Mouse (Mus musculus): ENCODE measurements around the gene Sun5.
A peak's percentile ranks its signal among the peaks of the same experiment; 100 is the strongest.
"Not testable (repeated sequence)": the region's sequence is repeated elsewhere in the genome, so short reads cannot be mapped to it uniquely, and the experiment has no call there.

Sun5 gene

DNA sequence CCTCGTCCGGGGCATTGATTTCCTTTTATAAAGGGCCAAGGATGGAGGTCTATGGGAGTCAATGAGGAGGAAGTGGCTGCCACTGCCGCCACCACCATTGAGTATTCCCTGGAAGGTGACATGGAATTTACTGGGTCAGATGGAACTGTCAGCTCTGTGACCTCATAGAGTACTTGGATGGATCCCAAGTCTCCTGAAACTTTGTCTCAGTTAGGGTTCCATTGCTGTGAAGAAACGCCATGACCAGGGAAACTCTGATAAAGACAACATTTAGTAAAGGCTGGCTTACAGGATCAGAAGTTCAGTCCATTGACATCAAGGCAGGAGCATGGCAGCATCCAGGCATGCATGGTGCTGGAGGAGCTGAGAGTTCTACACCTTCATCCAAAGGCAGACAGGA, at the start of gene Sun5:
Gene Sun5 (minus strand): TSS at position 101 of the 400 bp plus-strand sequence.
- DNase-seq: no peak

DNA sequence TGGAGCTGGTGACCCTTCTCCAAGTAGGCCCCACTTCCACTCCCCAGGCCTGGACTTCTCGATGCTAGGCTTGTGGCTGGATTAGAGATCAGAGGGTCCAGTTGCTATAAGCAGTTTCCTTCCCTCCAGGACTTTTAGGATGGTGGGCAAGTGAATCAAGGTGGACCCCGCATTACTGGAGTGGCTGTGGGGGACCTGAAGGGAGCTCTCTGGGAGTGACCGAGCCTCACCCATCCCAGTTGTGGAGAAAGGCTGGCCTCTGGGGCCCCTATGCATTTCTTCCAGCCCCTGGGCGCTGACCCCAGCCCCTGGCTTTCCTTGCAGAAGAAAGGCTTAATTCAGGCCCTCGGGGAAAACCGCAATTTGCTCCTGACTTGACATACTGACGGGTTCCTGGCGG, 47.0 kb upstream of the Sun5 start, which contains the start of gene Bpifb3:
Gene Bpifb3 (plus strand): TSS at position 301 of the 400 bp plus-strand sequence.
- DNase-seq: no peak

DNA sequence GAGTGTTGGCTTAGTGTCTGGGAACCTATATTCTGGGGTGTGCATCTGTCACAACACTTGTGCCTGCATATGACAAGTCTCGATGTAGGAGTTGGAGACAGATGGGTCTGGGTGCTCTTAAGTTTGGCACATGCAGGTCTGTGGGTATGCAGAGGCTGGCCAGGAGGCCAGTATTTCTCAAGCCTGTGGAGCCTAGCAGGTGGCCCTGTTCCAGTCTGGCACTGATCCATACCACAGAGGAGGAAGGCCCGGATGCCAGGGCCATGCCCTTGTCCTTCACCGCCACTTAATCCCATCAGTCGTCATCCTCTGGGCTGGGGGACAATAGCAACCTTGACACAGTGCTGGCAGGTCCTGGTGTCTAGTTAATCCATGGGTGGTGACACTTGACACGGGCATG, 43.3 kb upstream of the Sun5 start:
- DNase-seq: no peak

DNA sequence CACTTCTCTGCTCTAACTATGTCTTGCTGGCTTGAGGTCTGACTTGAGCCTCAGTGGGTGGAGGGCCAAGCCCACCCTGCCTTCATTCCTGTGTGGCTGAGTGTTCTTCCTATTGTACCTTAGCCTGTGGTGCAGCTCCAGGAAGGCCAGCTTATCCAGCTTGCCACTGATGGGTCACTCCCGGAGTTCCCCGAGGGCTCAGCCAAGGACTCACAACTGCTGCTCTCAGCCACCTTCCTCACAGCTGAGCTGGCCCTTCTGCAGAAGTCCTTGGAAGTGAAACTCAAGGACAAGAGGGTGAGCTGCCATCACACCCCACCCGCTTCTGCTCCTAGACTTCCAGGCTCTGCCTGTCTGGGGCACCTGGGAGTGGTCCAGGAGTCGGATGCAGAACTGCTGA, 35.7 kb upstream of the Sun5 start:
- DNase-seq: no peak

DNA sequence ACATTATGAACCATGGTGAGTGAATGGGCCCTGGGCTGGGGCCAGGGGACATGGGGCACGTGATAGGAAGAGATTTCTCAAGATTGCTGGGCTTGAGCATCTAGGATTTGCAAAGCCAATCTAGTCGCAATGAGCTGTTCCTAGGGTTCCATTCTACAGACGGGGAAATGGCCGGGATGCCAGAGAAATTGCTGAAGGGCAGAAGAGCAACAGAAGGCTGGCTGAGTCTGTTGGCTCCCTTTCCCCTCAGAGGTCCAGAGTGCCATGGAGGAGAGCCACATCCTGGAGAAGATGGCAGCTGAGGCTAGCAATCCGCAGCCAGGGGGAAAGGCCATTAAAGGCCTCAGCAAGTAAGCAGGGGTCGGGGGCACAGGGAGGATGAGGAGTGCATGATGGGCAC, 31.8 kb upstream of the Sun5 start:
- DNase-seq: no peak

DNA sequence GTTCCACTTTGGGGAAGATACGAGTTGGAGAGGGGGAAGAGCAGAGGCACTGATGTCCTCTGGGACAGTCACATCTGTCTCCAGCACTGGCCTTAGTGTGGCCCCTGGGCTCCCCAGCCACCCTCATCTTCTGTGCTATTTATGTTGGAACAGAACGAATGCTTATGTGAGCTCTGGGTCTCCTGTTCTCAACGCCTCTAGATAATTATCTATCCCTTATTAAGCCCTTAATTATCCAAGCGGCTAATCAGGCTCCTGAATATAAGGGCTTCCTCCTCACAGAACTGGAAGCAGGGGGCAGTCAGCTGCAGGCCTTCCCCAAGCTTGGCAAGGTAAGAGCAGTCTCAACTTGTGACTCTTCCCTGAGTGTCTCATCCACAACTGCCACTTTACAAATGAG, 29.2 kb upstream of the Sun5 start, which contains the start of gene Bpifb6:
Gene Bpifb6 (plus strand): TSS at position 301 of the 400 bp plus-strand sequence.
- DNase-seq: no peak

DNA sequence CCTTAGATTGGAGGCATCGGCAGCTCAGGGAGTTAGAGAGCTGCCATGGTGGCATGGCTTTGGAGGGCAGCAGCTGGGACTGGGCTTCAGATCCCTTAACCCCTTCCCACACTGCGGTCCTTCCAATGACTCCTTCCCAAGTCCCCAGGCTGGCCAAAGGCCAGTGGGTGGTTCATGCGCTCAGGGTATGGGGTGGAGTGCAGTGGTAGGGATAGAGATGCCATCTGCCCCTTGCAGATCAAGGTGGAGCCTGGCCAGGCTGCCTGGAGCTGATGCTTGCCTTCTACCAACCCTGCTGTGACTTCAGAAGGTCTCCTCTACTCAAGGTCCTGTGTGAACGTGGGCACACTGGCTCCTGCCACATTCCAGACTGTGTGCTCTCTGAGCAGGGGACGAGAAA, 28.2 kb upstream of the Sun5 start:
- no peak for DNase-seq

DNA sequence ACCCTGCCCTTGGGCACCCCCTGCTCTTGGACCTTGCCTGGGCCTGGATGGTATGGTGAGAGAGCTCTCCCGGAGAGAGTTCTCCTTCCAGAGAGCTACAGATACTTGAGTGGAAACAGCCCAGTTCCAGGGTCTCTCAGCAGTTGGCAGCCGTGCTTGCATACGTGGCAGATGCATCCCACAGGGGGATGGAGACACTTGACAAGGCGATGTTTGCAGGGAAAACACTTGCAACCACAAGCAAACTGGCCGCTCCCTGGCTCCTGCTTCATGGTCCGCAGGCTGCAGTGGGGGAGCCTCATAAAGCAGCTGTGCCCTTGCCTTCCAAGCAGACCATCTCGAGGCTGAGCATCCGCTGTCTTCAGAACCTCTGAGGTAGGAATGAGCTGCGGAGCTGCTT, 3.9 kb upstream of the Sun5 start, which contains the start of gene Bpifb2:
Gene Bpifb2 (plus strand): TSS at position 301 of the 400 bp plus-strand sequence.
- DNase-seq: no peak

DNA sequence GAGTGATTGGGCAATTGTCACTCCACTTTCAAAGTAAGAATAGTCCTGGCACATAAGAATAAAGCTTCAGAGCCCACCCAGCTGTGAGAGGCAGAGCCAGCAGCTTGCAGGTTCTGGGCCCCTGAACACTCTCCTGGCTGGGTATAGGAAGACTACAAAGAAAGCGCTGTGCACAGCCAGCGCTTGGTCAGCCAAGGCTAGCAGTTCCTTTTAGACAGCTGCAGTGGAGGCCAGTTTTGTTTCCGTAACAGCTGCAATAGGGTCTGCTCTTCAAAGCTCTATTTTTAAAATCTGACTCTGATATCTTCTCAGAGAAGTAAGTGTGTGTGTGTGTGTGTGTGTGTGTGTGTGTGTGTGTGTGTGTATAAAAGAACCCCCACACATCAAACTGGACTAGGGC, 8.9 kb downstream of the Sun5 start:
- DNase-seq: no peak

DNA sequence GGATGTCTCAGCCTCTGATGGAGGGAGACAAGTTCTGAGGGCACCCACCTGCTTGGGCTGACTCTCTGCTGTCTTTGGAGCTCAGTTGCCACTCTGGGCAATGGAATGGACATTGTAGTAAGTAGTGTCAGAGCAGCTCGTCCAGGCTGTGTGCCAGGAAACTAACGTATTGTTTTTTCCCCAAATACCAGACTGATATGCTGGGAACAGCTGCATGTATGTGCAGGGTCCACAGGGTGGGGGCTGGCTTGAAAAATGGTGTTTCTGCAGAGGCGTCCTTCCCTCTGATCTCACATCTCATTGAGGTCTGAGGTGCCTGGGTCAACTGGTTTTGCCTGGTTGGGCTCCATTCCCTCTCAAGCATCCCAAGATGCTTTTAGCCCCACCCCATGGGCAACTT, 10.2 kb downstream of the Sun5 start:
- DNase-seq: no peak

DNA sequence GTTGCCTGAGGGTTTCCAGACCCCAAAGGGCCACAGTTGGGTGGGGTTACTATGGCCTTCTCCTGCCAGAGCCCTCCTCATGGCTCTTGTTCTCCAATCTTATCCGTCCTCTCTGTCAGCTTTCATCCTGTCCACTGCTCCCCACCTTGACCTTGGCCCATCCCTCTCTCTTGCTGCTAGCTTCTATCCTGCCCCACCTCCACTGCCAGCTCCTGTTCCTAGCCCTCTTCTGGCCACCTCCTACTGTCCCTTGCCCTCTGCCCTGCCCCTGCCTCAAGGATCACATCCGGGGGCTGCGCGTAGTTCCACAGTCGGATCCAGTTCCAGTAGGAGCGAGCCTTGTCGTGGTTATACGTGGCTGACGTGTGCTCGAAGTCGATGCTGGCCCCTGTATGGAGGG, 10.6 kb downstream of the Sun5 start:
- no peak for DNase-seq

DNA sequence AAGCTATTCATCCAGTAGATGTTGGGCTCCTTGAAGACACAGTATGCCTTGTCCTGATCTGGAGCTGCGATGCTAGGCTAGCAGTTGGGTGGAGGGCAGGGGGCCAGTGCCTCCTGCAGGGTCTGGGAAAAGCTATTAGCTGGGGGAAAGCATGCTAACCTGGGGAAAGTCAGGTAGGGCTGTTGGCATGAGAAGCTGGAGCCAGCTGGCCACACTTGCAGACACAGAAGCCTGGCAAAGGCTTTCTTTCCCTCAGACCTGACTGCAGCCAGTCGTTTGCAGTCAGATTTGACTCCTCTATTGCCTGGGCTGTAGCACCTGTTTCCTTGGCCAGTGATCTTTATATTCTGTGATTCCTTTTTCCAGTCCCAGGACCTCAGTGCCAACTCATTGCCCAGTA, 11.3 kb downstream of the Sun5 start:
- no peak for DNase-seq

DNA sequence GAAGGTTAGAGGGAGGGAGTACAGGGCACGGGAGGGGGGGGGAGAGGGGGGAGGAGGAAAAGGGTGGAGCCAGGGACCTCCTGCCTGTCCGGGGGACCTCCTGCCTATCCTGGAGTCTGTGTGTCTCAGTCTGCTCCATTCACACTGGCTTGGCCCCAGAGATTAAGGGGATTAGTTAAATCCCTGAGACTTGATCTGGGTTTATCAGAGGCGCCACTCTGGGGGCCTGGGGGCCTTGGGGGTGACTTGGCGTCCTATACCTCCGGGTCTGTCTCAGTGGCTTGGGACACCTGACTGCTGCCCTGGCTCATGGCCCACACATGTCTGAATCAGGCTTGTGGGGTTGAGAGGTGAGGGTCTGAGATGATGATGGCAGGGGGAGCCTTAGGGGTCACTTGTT, 17.3 kb downstream of the Sun5 start:
- no peak for DNase-seq

DNA sequence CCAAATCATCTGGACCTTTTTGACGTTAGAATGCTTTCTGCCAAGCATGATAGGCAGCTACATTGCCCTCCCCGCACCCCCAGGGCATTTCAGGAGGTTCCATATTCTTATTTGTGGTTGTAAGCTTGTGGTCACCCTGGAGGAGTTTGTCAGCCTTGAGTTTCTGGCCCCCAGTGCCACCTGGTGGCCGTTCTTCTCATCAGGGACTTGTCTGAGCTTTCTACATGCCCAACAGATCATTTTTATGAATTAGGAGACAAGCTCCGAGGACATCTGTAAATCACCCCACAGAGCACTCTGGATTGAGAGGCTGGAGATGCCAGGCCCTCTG, 19.9 kb downstream of the Sun5 start:
- peak; percentile 85 for DNase-seq

DNA sequence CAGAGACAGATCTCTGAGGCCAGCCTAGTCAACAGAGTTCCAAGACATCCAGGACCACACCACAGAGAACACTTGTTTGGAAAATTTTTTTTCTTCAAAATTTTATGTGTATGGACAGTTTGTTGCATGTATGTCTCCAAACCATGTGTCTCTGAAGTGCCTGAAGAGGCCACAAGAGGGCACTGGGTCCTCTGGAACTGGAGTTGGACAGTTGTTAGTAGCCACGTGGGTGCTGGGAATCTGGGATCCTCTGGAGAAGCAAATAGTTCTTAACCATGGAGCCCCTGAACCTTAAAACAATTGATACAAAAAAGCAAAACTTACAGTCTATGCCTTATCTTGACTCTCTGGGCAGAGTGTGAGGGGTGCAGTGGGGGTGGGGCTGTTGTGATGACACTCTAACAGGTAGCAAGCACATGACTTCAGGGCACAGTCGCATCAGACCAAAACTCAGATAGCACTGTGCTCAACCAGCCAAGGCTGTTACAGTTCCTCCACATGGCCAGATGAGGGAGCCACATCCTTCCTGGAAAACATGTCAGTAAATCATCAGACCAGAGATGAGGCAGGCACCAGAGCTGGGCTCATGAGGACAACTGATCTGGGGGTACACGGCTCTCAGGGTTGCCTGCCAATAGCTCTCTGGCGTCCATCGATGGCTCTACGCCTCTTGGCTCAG, 20.4 kb downstream of the Sun5 start:
- DNase-seq: no peak

DNA sequence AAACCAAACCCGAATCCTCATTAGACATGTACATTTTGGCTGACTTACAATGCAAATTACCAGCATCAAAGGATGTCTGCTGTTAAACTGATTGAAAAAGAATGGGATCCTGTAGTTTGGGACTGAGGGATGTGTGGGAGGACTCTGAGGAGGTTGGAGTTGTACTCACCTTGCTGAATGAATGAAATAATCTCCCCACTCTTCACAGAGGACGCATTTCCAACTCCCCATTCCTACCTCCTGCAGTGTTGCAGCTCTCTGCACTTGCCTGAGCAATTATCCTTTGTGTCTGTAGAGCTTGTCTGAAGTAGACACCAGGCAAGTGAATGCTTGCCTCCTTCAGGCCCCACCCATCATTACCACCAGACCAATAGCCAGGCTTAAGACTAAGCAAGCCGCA, 22.5 kb downstream of the Sun5 start:
- DNase-seq: no peak

DNA sequence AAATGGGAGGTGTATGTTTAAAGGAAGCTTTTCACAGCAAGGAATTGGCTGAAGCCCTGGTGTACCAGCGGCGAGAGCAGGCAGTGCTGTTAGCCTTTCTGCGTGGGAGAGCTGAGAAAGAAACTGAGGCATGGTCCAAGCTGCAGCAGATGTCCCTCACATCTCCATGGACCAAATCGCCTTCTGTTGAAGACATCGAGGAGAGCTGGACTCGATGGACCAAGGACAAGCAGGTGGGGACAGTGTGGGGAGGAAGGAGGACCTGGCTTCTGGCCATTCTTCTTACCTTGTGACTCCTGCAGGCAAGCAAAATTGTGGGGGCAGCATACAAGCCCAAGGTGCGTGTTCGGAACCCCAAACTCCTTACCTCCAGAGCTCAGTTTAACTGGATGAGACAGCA, 28.0 kb downstream of the Sun5 start:
- DNase-seq: no peak

DNA sequence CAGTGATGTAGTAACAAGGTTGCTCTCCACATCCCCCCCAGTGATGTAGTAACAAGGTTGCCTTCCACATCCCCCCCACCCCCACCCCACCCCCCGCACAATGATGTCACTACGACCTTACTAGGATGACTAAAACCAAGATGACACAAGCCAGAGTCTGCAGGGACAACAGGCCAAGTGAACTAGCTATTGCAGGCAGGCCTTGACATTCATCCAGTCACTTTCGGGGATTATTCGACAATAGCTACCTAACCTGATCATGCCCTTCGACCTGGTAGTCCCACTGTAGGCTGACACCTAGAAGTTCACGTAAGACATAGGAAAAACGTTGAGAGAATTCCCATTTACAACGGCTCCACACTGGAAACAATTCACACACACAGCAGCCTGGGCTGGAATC, 37.6 kb downstream of the Sun5 start:
- no peak for DNase-seq

DNA sequence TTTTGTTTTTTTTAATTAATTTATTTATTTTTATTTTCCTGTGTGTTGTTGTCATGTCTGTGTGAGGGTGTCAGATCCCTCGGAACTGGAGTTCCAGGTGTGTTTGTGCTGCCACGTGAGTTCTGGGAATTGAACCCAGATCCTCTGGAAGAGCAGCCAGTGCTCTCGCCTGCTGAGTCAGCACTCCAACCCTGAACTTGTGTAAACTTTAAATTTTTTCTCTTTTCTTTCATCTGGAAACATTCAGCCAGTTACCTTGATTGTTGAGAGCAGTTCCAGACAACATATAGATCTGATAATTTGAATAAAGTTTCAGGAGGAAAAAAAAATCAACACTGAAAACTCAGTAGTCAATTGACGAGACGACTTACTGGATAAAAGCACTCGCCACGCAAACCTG, 42.2 kb downstream of the Sun5 start:
- DNase-seq: no peak

DNA sequence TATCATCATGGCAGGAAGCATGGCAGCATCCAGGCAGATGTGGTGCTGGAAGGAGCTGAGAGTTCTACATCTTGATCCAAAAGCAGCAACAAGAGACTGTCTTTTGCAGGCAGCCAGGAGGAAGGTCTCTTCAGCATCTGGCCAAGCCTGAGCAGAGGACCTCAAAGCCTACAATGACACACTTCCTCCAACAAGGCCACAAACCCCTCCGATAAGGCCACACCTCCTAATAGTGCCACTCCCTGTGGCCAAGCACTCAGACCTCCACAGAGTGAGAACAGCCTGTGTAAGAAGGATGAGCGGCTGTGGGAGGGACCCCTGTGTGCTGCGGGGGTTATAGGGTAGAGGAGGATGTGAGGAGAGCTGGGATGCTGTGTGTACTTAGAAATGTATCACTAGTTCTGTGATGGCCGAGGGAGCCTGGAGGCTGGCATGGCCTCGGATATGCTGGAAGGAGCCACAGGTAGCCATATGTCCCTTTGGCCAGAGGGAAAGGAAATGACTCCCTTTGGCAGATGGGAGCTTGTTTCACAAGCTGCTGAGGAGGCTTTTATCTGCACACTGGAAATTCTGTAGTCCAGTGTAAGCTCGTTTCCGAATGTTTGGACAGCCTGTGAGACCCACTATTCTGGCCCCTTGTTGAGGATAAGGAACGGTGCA, 43.6 kb downstream of the Sun5 start:
- no peak for DNase-seq

DNA sequence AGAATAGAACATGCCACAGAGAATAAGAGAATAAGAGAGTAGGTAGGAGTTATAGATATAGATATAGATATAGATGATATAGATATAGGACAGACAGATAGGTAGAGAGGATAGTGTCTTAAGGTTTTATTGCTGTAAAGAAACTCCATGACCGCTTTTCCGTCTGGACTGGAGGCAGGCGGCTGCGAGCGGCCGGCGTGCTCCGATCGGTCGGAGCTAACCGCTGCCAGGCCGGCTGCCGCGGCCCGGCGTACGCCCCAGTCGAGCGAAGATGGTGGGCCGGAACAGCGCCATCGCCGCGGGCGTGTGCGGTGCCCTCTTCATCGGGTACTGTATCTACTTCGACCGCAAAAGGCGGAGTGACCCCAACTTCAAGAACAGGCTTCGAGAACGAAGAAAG, 45.0 kb downstream of the Sun5 start:
- not testable (repeated sequence) for DNase-seq

DNA sequence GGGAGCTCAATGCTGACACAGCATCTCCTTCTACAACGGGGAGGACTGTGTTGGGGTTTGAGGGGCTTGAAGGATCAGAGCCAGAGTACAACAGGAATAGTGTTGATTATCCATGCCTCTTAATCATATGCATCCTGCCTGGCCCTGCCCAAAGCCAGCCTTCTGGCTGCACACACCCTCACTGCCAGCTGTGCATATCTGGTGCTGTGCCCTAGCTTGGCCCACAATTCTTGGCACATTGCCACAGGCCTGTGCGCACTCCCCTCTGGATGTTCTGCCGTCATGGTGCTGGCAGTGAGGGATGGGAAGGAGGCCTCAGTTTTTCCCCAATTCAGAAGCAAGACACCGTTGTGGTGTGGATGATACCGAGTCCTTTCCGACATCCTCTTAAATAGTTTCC, 46.3 kb downstream of the Sun5 start:
- DNase-seq: peak; percentile 42

DNA sequence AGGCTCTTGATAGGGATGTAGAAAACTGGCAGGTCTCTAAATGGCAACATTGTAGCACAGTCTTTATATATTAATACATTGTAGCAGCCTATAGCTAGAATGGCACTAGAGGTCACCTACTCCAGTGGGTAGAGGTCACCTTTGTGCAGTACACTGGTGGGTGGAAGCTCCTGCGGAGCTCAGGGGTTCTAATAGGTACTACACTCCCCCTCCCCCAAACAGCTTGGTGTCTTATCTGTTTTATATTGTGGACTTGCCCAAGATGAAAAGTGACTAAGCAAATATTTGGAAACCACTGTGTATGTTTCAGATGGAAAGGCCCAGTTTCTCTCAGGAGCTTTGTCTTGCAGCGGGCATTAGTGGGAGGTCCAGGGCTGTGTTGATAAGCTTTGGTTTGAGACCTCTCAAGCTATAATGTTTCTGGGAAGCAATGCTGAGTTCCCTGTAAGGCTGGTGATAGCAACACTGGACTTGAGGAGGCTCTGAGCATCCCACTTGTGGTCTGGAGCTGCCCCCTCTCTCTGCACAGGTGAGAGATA, 48.8 kb downstream of the Sun5 start:
- no peak for DNase-seq

DNA sequence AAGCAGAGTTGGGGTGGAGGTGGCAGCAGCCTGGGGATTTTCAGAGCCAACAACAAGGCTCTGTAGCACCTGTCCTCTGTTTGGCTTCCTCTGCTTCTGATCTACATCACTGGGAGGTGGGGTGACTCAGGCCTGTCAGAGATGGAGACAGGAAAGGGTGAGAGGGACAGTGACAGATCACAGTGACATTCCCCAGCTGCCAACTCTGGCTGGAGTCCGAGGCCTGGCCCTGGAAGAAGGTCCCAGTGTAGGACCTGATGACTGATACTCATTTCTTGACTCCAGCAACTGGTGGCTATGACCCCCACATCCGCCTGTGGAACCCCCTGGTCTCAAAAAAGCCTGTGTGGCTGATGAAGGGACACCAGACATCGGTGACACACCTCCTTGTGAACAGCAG, 61.0 kb downstream of the Sun5 start:
- peak; percentile 16 for DNase-seq

DNA sequence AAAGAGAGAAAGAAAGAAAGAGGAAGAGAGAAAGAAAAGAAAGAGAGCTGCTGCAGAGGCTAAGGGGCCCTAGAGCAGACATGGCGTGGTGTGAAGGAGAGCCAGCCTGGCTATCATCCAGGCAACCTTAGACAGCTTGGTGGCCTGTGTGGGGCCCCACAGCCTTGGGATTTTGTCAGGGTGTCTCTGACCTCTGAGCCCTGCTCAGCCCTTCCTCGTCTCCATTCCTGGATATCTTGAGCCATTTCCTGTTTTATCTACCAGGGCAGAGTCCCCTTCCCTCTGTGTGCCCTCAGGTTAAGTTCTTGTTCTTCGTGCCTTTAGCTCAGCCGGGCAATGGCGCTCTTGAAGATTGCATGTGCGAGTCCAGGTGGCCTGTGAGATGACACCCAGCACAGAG, 62.0 kb downstream of the Sun5 start:
- no peak for DNase-seq

Data from kidney, postnatal 10 days (tissue).